Mouse (Mus musculus) spleen, adult 2 months (tissue): ENCODE data around the gene L3mbtl4.

Source experiments
- CTCF ChIP-seq: fragments of 200-500 bp; IDR thresholded peaks from 2 replicates; pipeline ENCODE4 v1.5.1; 2011; ENCODE audit warnings: mild to moderate bottlenecking, inconsistent platforms; ENCODE audit not compliant: insufficient read depth, insufficient read length, insufficient replicate concordance; ENCODE audit errors: extremely low read depth
- POLR2A ChIP-seq: fragments of 200-500 bp; IDR thresholded peaks from 2 replicates; pipeline ENCODE4 v1.6.1; 2011; ENCODE audit warnings: low read depth, low read length, inconsistent platforms

DNA sequence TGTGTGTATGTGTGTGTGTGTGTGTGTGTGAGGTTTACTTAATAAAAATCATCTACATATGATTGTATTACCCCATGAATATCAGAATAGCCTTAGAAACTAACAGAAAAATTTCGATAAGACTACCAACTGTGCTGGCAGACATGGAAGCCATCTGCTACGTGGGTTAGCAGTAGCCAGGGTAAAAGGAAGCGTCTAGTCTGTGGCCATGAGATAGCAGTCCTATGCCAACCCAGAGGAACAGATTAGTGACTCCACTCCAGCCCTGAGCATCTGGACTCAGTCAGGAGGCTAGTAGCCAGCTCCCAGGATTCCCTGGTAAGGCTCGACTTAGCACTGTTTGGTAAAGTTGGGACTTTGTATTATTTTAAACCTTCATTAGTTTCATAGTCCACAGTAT, 329.1 kb downstream of the L3mbtl4 start:
- TF ChIP-seq POLR2A (no peak), CTCF (no peak)
